Mouse (Mus musculus) kidney, postnatal 0 days (tissue): ENCODE measurements around the gene Slc29a3. TPM values are rescaled to one million over a fixed set of nuclear protein-coding genes. Genes with fewer than 3 reads are reported as not detected.
A peak's percentile ranks its signal among the peaks of the same experiment; 100 is the strongest.
"Not testable (repeated sequence)": the region's sequence is repeated elsewhere in the genome, so short reads cannot be mapped to it uniquely, and the experiment has no call there.

Experiments used
- ATAC-seq: fragments of 200-750 bp; cut with Nextera tagmentation; replicated peaks from 2 replicates; pipeline ENCODE4 v1.8.0; 2017; ENCODE audit warnings: low read depth, moderate number of reproducible peaks, moderate TSS enrichment, moderate library complexity; ENCODE audit not compliant: low FRiP score
- DNase-seq: peaks from one replicate; pipeline ENCODE4 v3.0.0-alpha.2; 2016; ENCODE audit warnings: low spot score
- H3K27ac ChIP-seq: fragments of 300-500 bp; sonication (generic); 2 replicates; pipeline ENCODE4 v1.5.1; 2014; ENCODE audit warnings: mild to moderate bottlenecking
- H3K27me3 ChIP-seq: fragments of 300-500 bp; sonication (generic); 2 replicates; pipeline ENCODE4 v1.6.1; 2014; ENCODE audit warnings: low read length, mixed read lengths; ENCODE audit not compliant: insufficient read depth
- H3K36me3 ChIP-seq: fragments of 300-500 bp; sonication (generic); 2 replicates; pipeline ENCODE4 v1.6.1; 2014; ENCODE audit warnings: low read length, mixed read lengths; ENCODE audit not compliant: insufficient read depth
- H3K4me1 ChIP-seq: fragments of 300-500 bp; sonication (generic); replicated peaks from 2 replicates; pipeline ENCODE4 v1.6.1; 2014; ENCODE audit warnings: antibody characterized with exemption, low read length, mixed read lengths; ENCODE audit not compliant: insufficient read depth
- H3K4me2 ChIP-seq: fragments of 300-500 bp; sonication (generic); 2 replicates; pipeline ENCODE4 v1.6.1; 2014; ENCODE audit warnings: mild to moderate bottlenecking, low read length, moderate library complexity, mixed read lengths
- H3K4me3 ChIP-seq: fragments of 300-500 bp; sonication (generic); replicated peaks from 2 replicates; pipeline ENCODE4 v1.5.1; 2014; ENCODE audit warnings: low read depth, low read length
- H3K9ac ChIP-seq: fragments of 300-500 bp; sonication (generic); 2 replicates; pipeline ENCODE4 v1.6.1; 2014; ENCODE audit warnings: low read depth, low read length
- H3K9me3 ChIP-seq: fragments of 300-500 bp; sonication (generic); replicated peaks from 2 replicates; pipeline ENCODE4 v1.6.1; 2016; ENCODE audit warnings: low read length, inconsistent platforms, mixed read lengths
- CTCF ChIP-seq: IDR thresholded peaks from 2 replicates; pipeline ENCODE4 v1.5.1; 2016; ENCODE audit warnings: antibody characterized with exemption, low read depth, mild to moderate bottlenecking, moderate library complexity
- WGBS: fragments of 180-500 bp; shearing (Covaris S2); extraction: QIAGEN DNeasy Blood & Tissue Kit; methylation state at CpG from one replicate; pipeline ENCODE4 v1.1.7; 2014; 5-methylcytosine and 5-hydroxymethylcytosine counted together
- polyA plus RNA-seq: library from polyadenylated mRNA; unstranded; fragments of >200 nt; fragmentation: Nextera tagmentation; extraction: Ambion mirVana; gene quantifications from 2 replicates; pipeline ENCODE4 v1.2.1, GENCODE M21; 2015

Slc29a3 gene
- polyA plus RNA-seq, 1 experiment from 2014 or later, result 17.8 TPM

GRCm38 (mm10) chr10:60742942-60743341, 9.7 kb downstream of the Slc29a3 start:
- ATAC-seq (no peak), DNase-seq (no peak)
- TF ChIP-seq CTCF, result no peak
- 81% methylated on average over 6 of the region's 6 CpGs for whole genome bisulfite sequencing
- H3K4me1 ChIP-seq, result no peaks in the 10 kb centered on the region
- no peaks in the 10 kb centered on the region for H3K9me3 ChIP-seq
- H3K36me3 ChIP-seq, result 0 out of 2 replicates have a peak, but pooled peaks cover 2% of the 10 kb centered on the region
- no peak overlapping the region for H3K4me2 ChIP-seq
- H3K4me3 ChIP-seq, result no peak overlapping the region
- H3K9ac ChIP-seq, result no peak overlapping the region
- H3K27ac ChIP-seq, result no peak overlapping the region
- H3K27me3 ChIP-seq, result no peaks in the 10 kb centered on the region

GRCm38 (mm10) chr10:60742296-60742695, 10.3 kb downstream of the Slc29a3 start:
- not testable (repeated sequence) for H3K4me1 ChIP-seq, ATAC-seq, H3K27me3 ChIP-seq, H3K9ac ChIP-seq, H3K4me2 ChIP-seq, H3K9me3 ChIP-seq, H3K4me3 ChIP-seq, H3K36me3 ChIP-seq, H3K27ac ChIP-seq, DNase-seq
- 81% methylated on average over 1 of the region's 1 CpGs for WGBS

GRCm38 (mm10) chr10:60741435-60741834, 11.2 kb downstream of the Slc29a3 start:
- H3K27ac ChIP-seq, result no peak overlapping the region

GRCm38 (mm10) chr10:60739619-60740363, 12.8 kb downstream of the Slc29a3 start:
- Histone ChIP-seq H3K9ac (no peak overlapping the region), H3K9me3 (no peaks in the 10 kb centered on the region), H3K27ac (no peak overlapping the region), H3K27me3 (no peaks in the 10 kb centered on the region), H3K4me3 (no peak overlapping the region), H3K4me2 (no peak overlapping the region), H3K36me3 (0 out of 2 replicates have a peak, but pooled peaks cover 2% of the 10 kb centered on the region), H3K4me1 (no peaks in the 10 kb centered on the region)
- TF ChIP-seq CTCF, result no peak
- 89% methylated on average over 4 of the region's 4 CpGs for WGBS
- ATAC-seq, result no peak
- no peak for DNase-seq

More at GRCm38 (mm10) chr10:60741435-60741834, 11.2 kb downstream of the Slc29a3 start:
- Histone ChIP-seq H3K4me3 (no peak overlapping the region), H3K36me3 (0 out of 2 replicates have a peak, but pooled peaks cover 2% of the 10 kb centered on the region), H3K27me3 (no peaks in the 10 kb centered on the region), H3K9ac (no peak overlapping the region), H3K9me3 (no peaks in the 10 kb centered on the region), H3K4me1 (no peaks in the 10 kb centered on the region), H3K4me2 (no peak overlapping the region)
- 75% methylated on average over 7 of the region's 7 CpGs for WGBS
- ATAC-seq, result no peak
- TF ChIP-seq CTCF, result no peak
- no peak for DNase-seq

GRCm38 (mm10) chr10:60737886-60738640, 14.5 kb downstream of the Slc29a3 start:
- Histone ChIP-seq H3K4me3 (no peak overlapping the region), H3K9me3 (no peaks in the 10 kb centered on the region), H3K27ac (no peak overlapping the region), H3K9ac (no peak overlapping the region), H3K27me3 (no peaks in the 10 kb centered on the region), H3K4me1 (peaks cover 4% of the 10 kb centered on the region; the same call in 1 of the 2 replicates), H3K4me2 (no peak overlapping the region), H3K36me3 (0 out of 2 replicates have a peak, but pooled peaks cover 2% of the 10 kb centered on the region)
- DNase-seq (peak; percentile 10), ATAC-seq (no peak)
- 74% methylated on average over 8 of the region's 9 CpGs for WGBS
- TF ChIP-seq CTCF, result no peak

- no peak overlapping the region for H3K27ac ChIP-seq
- peaks cover 4% of the 10 kb centered on the region; the same call in 1 of the 2 replicates for H3K4me1 ChIP-seq
- H3K4me2 ChIP-seq, result no peak overlapping the region
- DNase-seq (peak; percentile 66), ATAC-seq (peak; percentile 40; the same call in 1 of the 2 replicates)
- TF ChIP-seq CTCF, result no peak
- H3K36me3 ChIP-seq, result 0 out of 2 replicates have a peak, but pooled peaks cover 2% of the 10 kb centered on the region
- H3K9me3 ChIP-seq, result no peaks in the 10 kb centered on the region
- no peak overlapping the region for H3K4me3 ChIP-seq
- 38% methylated on average over 11 of the region's 11 CpGs for WGBS
- H3K27me3 ChIP-seq, result no peaks in the 10 kb centered on the region
- no peak overlapping the region for H3K9ac ChIP-seq
Observed at GRCm38 (mm10) chr10:60737169-60737728, 15.3 kb downstream of the Slc29a3 start.
